Mouse (Mus musculus) heart, postnatal 10 days (tissue): ENCODE results near the gene Il17rc. TPM values are rescaled to one million over a fixed set of nuclear protein-coding genes. Genes with fewer than 3 reads are reported as not detected.

Experiments used
- DNase-seq, 2 experiments: peaks; one replicate each; pipeline ENCODE4 v3.0.0; 2021
- intact Hi-C: fragments of 180-260 bp; cut with DNase I; formaldehyde crosslinking; loops from one replicate; pipeline ENCODE4 v1.15.1; 2025
- total RNA-seq, 2 experiments: library from RNA; stranded (reverse); gene quantifications; 2 replicates each; pipeline ENCODE4 v1.2.3; 2021

Gene Il17rc
- 10 to 100 TPM in 1 of 2 experiments, 1 to 10 TPM in 1; 8.9 to 11.3 TPM for total RNA-seq

GRCm38 (mm10) chr6:113471297-113471936 lies at the start of gene Il17rc:
Il17rc (plus strand) TSS chr6:113471427.
- intact Hi-C loops = no loop called here
- peak; percentile 74 to 77 for DNase-seq

GRCm38 (mm10) chr6:113423000-113423399 lies 48.2 kb upstream of the Il17rc start:
- intact Hi-C loops = no loop called here
- no peak for DNase-seq

GRCm38 (mm10) chr6:113424187-113424586 lies 47.0 kb upstream of the Il17rc start:
- peak in 1 of 2 experiments; percentile 30 for DNase-seq
- intact Hi-C loops = no loop called here

- intact Hi-C loops = no loop called here
- no peak for DNase-seq
These were observed 44.5 kb upstream of the Il17rc start for GRCm38 (mm10) chr6:113426696-113427095.

- DNase-seq = peak; percentile 23 to 63
- intact Hi-C loops = no loop called here
These were observed 43.8 kb upstream of the Il17rc start for GRCm38 (mm10) chr6:113427397-113427796.

- intact Hi-C loops = no loop called here
- no peak for DNase-seq
These were observed 43.2 kb upstream of the Il17rc start for GRCm38 (mm10) chr6:113428006-113428405.

GRCm38 (mm10) chr6:113429965-113430364 lies 41.3 kb upstream of the Il17rc start:
- no peak for DNase-seq
- intact Hi-C loops = no loop called here

- intact Hi-C loops = no loop called here
- no peak for DNase-seq
These were observed 40.4 kb upstream of the Il17rc start for GRCm38 (mm10) chr6:113430846-113431245.

- intact Hi-C loops = no loop called here
- no peak for DNase-seq
These were observed 39.4 kb upstream of the Il17rc start for GRCm38 (mm10) chr6:113431801-113432200.

- no peak for DNase-seq
- intact Hi-C loops = no loop called here
These were observed 37.6 kb upstream of the Il17rc start for GRCm38 (mm10) chr6:113433661-113434060.

- intact Hi-C loops = no loop called here
- DNase-seq = no peak
These were observed 36.5 kb upstream of the Il17rc start for GRCm38 (mm10) chr6:113434691-113435090.

GRCm38 (mm10) chr6:113435664-113436205 lies 35.5 kb upstream of the Il17rc start, which contains the start of gene Cidec:
Cidec (minus strand) TSS chr6:113435760.
- intact Hi-C loops = no loop called here
- DNase-seq = no peak

- intact Hi-C loops = no loop called here
- no peak for DNase-seq
These were observed 34.1 kb upstream of the Il17rc start for GRCm38 (mm10) chr6:113437135-113437534.

- intact Hi-C loops = no loop called here
- no peak for DNase-seq
These were observed 32.4 kb upstream of the Il17rc start for GRCm38 (mm10) chr6:113438721-113439430.

- intact Hi-C loops = loop anchor here (1.0 kb wide), 1 partner anchor 29 kb away; no protein-coding TSS in a partner anchor
- DNase-seq = no peak
These were observed 30.5 kb upstream of the Il17rc start for GRCm38 (mm10) chr6:113440686-113441085.

GRCm38 (mm10) chr6:113441147-113441680 lies 30.0 kb upstream of the Il17rc start:
- peak; percentile 74 to 81 for DNase-seq
- intact Hi-C loops = loop anchor here (1.0 kb wide), 1 partner anchor 28 kb away; no protein-coding TSS in a partner anchor

- DNase-seq = no peak
- intact Hi-C loops = no loop called here
These were observed 29.2 kb upstream of the Il17rc start for GRCm38 (mm10) chr6:113442087-113442441.

- peak; percentile 95 to 97 for DNase-seq
- intact Hi-C loops = no loop called here
These were observed 28.7 kb upstream of the Il17rc start, which contains the start of gene Jagn1 for GRCm38 (mm10) chr6:113442442-113443090. Jagn1 (plus strand) TSS chr6:113442569.

GRCm38 (mm10) chr6:113443091-113443490 lies 28.1 kb upstream of the Il17rc start:
- no peak for DNase-seq
- intact Hi-C loops = no loop called here

GRCm38 (mm10) chr6:113444207-113444965 lies 26.8 kb upstream of the Il17rc start:
- intact Hi-C loops = no loop called here
- no peak for DNase-seq
